Mouse (Mus musculus) MN1 (cell line): Measurements from ENCODE around the gene Acer2.
A peak's percentile ranks its signal among the peaks of the same experiment; 100 is the strongest.
"Not testable (repeated sequence)": the region's sequence is repeated elsewhere in the genome, so short reads cannot be mapped to it uniquely, and the experiment has no call there.

Experiments
- DNase-seq: peaks from one replicate; pipeline ENCODE4 v3.0.0-alpha.2; 2016; ENCODE audit warnings: low spot score

Gene Acer2

DNA sequence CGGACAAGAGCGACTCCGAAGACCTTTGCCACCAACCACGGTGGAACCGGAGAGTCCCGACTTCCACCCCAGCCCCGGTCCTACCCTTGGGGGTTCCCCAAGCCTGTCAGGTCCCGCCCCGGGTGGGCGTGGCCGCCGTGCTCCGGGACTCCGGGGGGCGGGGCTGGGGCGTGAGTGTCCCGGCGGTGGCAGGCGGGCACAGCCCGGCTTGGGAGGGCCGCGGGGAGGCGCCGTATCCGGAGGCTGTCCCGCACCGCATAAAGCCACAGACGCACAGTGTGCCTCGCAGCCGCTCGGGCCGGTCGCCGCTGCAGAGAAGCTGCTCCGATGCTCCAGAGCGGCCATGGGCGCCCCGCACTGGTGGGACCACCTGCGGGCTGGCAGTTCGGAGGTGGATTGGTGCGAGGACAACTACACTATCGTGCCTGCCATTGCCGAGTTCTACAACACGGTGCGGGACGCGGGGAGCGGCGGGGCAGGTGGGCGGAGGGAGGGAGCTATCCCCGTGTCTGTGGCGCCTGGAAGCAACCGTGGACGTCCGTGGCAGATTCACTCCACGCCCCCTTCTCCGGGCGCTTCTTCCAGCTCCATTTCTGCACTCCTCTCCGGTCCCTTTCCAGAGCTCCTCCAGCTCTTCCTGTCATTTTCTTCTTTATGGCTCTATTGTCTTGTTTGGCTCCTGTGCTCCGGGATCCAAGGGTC lies at the start of gene Acer2:
Gene Acer2, plus strand, starts transcription at position 251 of the 702 bp plus-strand sequence.
- DNase-seq, result peak; percentile 38

DNA sequence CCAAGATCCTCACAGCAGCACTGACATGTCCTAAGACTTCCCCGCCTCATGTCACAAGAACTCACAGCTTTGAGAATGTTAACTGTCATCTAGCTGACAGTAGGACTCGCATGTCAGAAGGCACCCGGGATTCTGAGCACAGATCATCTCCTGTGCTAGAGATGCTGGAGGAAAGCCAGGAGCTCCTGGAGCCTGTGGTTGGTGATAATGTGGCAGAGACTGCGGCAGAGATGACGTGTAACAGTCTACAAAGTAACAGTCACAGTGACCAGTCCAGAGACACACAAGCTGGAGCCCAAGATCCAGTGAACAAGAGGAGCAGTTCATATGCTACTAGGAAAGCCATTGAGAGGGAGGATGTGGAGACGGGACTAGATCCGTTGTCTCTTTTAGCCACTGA lies 49.1 kb upstream of the Acer2 start:
- peak; percentile 45 for DNase-seq

DNA sequence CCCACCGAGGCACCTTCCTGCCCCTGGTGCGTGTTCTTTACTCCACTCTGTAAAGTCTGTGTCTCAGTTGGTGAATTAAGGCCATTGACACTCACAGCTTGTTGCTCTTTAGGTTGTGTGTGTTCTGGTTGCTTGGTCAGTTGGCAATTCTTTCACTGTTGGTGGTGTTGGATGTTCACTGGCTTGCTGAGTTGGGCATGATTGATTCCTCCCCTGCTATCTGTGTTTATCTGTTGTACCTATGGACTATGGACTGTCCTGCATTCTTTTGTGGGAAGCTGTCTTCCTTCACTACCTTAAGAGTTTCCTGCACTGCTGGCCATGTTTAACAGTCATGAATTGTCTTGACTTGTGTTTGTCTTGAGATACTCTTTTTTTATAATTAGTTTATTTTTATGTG lies 42.3 kb upstream of the Acer2 start:
- no peak for DNase-seq

DNA sequence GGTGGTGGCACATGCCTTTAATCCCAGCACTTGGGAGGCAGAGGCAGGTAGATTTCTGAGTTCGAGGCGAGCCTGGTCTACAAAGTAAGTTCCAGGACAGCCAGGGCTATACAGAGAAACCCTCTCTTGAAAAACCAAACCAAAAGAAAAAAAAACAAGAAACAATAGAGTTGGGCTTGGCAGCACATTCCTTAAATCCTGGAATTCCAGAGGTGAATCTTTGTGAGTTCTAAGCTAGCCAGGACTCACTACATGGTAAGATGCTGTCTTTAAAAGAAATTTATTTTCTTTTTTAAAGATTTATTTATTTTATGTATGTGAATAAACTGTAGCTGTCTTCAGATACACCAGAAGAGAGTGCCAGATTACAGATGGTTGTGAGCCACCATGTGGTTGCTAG lies 33.1 kb upstream of the Acer2 start:
- not testable (repeated sequence) for DNase-seq

DNA sequence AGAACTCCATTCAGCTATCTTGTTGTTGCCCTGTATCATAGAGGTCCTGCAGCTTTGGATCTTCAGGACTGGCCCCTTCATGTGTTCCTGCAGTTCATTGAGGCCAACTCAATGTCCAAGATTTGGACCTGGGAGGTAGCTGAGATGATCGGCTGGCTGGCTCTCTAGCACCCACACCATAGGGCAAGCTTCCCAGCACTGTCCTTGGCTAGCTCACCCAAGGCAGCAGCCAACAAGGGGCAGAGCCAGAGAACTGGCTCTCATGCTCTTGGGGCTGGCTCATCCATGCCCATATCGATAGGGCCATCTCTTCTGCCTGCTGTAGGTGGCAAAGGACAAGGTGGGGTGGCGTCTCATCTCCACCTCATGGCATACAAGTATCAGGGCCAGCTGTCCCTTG lies 28.8 kb upstream of the Acer2 start:
- no peak for DNase-seq

DNA sequence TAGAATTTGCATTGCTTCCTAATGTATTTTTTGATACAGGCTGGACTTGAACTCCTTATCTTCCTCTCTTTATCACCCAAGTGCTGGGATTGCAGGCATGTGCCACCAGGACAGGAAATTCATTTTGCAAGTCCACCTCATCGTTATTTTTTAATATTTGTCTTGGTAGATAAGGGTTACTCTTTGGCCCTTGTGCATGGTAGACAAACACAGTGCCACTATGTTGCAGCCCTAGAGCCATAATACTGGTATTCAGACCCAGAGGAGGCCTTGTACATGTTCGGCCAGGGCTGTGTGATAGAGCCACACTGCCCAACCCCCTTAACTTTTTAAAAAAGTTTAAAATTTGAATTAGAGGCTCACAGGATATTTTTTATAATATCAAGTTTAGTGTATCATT lies 26.9 kb upstream of the Acer2 start:
- DNase-seq, result no peak

DNA sequence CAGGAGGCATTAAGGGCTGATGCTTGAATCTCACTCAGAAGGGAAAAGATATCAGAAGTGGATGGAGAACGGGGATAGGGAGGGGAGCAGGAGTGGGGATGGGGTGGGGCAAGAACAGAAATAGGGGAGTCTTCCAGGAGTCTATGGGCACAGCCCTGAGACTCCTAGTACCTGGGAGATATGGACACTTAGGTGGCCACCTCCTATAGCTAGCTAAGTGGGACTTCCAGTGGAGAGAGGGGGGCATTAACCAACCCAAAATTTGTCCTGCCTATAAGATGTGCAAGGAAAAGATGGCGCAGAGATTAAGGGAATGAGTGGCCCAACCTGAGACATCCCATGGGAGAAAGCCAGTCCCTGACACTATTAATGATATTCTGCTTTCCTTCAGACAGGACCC lies 22.9 kb upstream of the Acer2 start:
- DNase-seq, result no peak

DNA sequence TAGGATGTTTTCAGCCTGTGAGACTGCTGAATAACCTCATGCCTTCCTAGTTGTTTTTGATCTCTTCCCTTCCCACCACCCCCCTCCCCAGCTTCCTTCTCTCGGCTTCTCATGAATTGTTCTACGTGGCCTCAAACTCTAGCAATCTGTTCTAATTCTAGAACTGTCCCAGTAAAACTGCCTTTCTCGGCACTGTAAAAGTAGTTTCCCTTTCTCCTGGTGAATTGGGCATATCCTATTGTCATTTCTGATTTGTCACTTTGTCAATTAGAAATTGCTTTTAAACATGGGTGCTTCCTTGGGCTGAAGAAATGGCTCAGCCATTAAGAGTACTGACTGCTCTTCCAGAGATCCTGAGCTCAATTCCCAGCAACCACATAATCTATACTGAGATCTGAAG lies 22.2 kb upstream of the Acer2 start:
- DNase-seq, result no peak

DNA sequence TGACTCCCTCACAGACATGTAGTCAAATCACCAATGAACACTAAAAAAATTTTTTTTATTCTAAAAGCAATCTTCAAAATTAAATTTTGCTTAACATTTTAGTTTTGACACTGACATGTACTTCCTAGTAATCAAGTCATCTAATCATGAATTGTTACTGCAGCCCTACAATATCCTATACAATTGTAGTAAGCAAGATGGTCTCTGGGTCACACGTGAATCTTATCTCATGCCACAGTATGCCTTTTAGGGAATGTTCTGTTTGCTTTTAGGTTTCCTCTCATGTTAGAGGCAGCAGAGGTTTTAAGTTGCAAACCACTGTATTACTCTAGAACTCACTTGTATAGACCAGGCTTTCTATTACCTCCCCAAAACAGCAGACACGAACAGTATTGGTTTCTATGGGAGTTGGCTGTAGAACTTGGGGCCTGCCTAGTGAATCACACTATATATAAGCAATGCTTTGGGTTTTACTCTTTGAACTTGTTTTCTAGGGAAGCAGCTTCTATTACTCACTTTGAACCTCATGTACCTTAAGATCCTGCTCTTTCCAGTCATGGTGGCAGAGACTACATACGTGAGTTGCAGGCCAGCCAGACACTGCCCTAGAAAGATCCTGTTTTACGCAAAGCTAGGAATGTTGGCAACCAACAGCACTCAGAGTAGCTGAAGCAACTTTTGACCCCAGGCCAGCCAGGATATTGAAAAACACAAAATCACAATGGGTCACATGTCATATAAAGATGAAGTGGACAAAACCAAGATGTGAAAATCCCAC lies 21.2 kb upstream of the Acer2 start:
- DNase-seq, result no peak

DNA sequence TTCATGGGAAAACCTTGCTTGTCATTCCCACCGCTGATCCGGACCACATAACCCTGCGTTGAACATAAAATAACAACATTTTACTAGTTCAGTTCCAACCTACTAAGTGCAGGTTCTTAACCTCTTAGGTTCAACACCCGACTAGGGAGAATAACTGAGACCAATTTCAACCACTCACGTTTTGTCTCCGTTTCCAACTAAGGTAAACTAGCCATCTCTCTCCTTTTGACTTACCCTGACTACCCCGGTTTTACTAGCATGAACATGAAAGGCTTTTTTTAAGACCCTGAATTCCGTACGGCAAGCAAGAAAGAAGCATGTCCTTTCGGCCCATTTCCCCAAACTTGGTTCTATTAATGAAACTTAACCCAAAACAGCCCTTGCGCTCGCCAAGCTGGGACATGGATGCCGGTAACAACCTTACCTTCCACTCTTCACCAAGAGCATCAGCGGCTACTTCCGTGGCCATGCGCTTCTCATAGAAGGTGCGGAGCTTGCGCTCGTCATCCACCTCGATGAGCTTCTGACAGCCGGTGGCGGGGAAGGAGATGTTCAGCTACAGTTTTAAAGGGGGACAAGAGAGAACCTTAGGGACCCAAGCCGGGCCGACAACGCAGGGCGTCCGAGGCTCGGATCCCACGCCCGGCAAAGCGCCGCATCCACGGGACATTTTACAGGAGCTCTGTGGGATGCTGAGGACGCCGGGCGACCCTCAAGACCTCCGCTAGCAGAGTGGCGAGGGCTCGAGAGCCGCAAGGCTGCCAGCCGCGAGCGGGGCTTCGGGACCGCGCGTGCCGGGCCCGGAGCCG lies 17.7 kb upstream of the Acer2 start:
- DNase-seq, result no peak

DNA sequence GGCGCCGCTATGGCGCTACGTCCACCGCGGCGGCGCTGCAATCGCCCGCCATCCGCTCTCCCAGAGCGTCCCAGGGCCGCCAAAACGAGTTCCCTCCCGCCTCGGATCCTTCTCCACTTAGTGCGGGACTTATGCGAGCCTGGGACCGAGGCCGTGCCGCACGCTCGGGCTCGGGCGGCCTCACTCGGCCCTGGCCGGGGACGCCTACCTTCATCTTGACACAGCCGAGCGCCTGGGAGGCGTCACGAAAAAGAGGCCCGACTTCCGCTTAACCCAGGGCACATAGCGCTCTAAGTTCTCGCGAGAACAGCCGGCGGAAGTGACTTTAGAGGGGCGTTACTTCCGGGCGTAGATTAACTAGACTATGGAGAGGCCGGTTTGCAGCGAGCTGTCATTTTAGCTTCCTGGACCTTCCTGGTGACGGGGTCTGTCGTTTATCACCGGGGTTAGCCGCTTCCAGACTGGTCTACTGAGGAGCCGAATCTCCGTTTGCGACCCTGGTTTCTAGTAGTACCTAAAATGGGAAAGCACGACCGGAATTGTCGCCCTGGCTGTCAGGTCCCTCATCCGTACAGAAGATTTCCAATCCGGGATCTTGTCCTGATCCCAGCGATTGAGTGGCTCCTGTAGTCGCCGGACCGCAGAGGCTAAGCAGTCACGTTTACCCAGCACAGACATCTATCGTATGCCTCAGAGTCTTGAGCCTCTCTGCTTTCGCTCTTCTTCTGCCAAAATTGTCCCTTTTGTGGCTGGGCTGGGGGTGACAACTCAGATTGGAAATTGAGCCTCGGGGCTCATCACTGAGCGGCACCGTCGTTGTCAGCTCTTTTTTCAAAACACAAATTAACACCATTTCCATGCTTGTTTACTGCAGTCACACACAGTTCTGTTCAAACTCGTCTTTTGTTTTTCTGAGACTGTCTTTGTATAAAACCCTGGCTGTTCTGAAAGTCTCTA lies 16.8 kb upstream of the Acer2 start, which contains the start of gene Rps6:
Gene Rps6, minus strand, starts transcription at position 300 of the 957 bp plus-strand sequence.
- DNase-seq, result peak; percentile 96

DNA sequence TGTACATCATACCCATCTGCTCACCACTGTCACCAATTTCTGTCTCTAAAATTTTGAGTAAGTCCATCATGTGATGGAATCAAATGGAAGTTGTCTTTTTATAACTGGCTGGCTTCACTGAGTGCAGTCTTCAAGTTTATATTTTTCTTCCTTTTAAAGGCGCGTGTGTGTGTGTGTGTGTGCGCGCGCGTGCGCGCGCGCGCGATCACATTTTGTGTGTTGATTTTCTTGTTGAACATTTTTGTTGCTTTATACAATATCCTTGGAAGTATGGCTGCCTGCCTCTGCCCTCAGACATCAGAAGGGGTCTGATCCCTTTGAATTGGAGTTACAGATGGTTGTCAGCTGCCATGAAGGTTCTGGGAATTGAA lies 16.1 kb upstream of the Acer2 start:
- no peak for DNase-seq

DNA sequence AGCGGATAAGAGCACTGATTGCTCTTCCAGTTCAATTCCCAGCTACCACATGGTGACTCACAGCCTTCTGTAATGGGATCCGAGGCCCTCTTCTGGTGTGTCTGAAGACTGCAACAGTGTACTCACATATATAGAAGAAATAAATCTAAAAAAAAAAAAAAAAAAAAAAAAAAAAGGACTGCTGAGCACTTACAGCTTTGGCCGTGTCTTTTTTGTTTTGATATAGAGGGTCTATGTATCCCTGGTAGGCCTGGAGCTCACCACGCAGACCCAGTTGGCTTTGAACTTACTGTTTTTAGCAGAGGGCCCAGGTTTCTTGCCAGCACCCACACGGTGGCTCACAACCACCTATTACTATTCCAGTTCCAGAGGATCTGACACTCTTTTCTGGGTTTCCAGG lies 10.1 kb upstream of the Acer2 start:
- DNase-seq, result no peak

DNA sequence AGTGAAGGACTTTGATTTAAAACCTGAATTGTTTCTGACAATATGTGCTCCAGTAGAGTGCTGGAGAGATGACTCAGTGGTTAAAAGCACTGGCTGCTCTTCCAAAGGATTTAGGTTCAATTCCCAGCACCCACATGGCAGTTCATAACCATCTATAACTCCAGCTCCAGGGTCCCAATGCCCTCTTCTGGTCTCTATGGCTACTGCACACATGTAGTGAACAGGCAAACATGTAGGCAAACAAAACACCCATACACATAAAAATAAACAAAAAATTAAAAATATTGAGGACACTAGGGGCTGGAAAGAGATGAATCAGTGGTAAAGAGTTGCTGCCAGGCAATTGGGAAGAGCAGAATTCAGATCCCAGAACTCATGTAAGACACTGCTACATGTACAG lies 2.2 kb upstream of the Acer2 start:
- no peak for DNase-seq

DNA sequence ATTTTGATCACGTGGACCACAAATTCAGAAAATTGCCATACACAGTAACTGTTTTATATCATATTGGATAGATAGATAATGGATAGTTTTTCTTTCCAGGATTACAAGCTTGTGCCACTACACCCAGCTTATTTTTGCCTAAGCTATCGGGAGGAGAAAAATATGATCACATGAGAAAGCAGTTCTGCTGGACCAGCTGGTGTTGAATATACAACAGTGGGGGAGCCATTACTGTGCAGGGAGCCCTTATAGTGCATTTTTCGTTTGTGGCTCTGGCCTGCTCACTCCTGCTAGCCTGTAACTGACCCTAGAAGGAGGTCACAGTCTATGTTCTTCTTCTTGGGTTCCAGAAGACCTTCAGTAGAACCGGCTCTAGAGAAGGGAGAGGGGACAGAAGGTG lies 1.1 kb upstream of the Acer2 start:
- DNase-seq, result no peak

DNA sequence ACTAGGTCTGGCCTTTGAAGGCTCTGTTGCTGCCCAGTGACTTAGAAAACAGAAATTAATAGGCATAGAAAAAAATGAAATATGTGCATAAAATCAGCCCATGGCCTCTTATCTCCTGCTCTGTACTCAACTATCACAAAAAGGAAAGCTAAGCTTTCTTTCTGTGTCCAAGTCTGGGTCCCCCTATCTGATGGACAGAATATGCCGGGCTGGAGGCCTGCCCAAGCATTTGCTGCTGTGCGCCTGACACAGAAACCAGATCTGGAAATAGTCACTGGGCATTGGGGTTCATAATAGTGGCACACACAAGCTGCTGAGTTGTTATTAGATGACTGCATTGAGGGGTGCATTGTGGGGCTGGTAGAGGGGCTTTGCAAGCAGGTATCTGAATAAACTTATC lies 5.3 kb downstream of the Acer2 start:
- no peak for DNase-seq

DNA sequence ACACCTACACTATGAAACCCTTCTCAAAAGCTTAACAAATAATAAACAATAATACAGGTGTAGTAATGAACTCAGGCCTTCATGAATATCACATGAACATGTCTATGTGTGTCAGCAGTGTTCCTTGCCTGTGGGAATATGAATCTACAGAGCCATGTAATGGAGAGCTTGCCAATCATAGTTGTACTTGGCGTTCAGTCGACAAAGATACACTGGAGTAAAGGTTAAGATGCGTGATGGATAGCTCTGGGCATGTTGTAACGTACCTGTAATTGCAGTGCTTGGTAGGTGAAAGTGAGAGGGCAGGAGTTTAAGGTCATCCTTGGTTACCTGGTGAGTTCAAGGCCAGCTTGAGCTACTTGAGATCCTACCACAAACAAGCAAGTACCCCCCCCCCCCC lies 7.0 kb downstream of the Acer2 start:
- DNase-seq, result no peak

DNA sequence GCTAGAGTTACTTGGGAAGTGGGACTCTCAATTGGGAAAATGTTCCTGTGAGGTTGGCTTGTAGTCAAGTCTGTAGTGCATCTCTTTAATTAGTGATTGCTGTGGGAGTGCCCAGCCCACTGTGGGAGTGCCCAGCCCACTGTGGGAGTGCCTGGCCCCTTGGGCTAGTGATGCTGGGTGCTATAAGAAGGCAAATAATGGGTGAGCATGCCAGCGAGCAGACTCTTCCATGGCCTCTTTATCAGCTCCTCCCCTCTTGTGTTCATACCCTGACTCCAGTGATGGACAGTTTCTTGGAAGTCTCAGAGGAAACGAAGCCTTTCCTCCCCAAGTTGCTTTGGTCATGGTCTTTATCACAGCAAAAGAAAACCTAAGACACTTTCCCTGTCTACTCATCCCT lies 8.2 kb downstream of the Acer2 start:
- DNase-seq, result no peak

DNA sequence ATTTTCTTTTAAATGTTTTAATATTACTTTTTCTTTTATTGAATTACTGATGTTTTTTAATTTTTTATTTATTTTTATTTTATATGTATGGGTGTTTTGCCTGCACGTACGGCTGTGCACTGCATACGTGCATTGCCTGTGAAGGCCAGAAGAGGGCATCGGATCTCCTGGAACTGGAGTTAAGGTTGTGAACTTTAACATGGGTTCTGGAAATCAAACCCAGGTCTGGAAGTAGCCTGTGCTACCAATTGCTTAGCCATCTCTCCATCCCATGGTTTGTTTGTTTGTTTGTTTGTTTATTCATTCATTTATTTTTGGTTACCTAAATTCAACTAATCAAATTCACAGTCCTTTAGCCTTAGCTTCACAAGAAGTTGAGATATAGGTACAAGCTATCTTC lies 10.7 kb downstream of the Acer2 start:
- no peak for DNase-seq

DNA sequence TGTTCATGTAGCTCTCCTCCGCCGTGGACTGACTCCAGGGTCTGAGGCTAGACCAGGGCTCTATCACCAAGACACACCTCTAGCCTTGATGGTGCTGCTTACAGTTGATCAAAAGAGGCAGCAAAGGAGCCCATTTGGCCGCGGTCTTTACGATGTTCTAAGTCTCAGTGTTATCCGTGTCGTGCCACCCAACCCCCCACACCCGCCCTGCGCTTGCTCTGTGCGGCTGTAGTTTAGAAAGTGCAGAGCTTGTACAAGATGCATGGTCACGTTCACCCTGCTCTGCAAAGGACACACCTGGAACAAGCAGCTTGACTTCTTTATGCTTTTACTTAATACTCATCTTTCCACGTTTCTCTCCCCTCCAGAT lies 11.6 kb downstream of the Acer2 start:
- DNase-seq, result no peak

DNA sequence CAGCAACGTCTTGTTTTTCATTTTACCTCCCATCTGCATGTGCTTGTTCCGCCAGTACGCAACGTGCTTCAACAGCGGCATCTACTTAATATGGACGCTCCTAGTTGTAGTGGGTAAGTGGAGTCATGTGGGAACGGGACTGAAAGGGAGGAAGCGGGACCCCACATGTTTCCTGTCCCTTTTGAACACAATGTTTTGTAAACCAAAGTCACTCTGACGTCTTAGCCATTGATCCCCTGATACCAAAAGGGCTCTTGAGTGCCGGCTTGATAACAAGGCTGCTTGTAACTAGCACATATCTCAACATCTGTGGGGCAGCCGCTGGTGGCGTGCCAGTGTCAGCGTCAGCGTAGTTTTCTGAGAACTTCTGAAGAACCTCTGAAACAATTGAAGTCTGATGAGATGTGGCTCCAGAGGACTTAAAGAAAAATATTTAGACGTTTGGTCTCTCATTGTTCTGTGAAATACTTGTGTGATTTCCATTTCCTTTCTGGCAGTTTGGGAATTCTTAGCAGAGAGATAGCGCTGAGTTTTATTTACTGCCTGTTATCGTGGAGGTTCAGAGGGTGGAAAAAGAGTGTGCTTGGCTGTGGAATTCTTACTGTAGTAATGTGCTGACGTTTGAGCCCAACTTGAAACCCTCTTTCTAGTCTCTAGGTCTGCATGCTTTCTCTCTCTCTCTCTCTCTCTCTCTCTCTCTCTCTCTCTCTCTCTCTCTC lies 12.1 kb downstream of the Acer2 start:
- no peak for DNase-seq
